Mouse (Mus musculus): ENCODE measurements around the gene Col4a2. TPM values are rescaled to one million over a fixed set of nuclear protein-coding genes. Genes with fewer than 3 reads are reported as not detected.

Col4a2 gene
- polyA plus RNA-seq, 1 experiment, result 77.1 TPM

GRCm38 (mm10) chr8:11430688-11431087, 118.1 kb downstream of the Col4a2 start:
- TF ChIP-seq CTCF (IDR thresholded peaks at IDR 0.05; ENCODE audit: borderline replicate concordance, extremely low read depth, insufficient read depth, insufficient read length) (peak; percentile 53; the same call in 1 of the 2 replicates), POLR2A (IDR thresholded peaks at IDR 0.05; ENCODE audit: borderline replicate concordance, extremely low read depth, insufficient read depth, insufficient read length, poor library complexity, severe bottlenecking) (no peak)
- no peak for DNase-seq (ENCODE audit: low read depth)

DNA sequence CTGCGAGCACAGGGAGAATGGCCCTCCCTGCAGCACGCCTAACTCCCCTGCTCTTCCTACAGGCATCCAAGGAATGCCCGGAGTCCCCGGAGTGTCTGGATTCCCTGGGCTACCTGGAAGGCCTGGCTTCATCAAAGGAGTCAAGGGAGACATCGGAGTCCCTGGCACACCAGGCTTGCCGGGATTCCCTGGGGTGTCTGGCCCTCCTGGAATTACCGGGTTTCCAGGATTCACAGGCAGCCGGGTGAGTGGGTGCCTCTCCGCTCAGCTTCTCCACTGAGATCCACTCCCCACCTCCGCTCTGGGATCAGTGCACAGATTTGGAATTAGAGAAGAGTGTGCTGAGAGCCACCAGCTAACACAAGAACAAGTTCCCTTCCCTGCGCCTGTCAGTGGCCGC, 125.3 kb downstream of the Col4a2 start:
- no peak for DNase-seq (ENCODE audit: low read depth)
- TF ChIP-seq CTCF (IDR thresholded peaks at IDR 0.05; ENCODE audit: borderline replicate concordance, extremely low read depth, insufficient read depth, insufficient read length) (no peak), POLR2A (IDR thresholded peaks at IDR 0.05; ENCODE audit: borderline replicate concordance, extremely low read depth, insufficient read depth, insufficient read length, poor library complexity, severe bottlenecking) (no peak)

DNA sequence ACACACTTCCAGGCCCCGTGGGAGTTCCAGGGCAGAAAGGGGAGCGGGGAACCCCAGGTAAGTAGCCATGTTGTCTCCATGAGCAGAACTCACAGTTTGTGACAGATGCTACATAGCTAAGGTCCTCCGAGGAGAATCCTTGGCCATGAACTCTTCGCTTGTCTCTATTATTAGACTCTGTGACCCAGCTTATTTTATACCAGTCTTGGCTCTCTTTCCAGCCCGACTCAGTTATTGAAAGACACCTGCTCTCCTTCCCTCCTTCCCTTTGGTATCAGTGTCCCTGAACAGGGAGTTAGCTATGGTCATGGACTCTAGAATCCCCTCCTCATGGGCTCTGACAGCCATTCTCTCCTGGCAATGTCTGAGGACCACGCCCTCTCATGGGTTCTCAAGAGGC, 128.7 kb downstream of the Col4a2 start:
- DNase-seq (ENCODE audit: low read depth), result no peak
- no peak for TF ChIP-seq POLR2A (IDR thresholded peaks at IDR 0.05; ENCODE audit: borderline replicate concordance, extremely low read depth, insufficient read depth, insufficient read length, poor library complexity, severe bottlenecking)
- TF ChIP-seq CTCF (IDR thresholded peaks at IDR 0.05; ENCODE audit: borderline replicate concordance, extremely low read depth, insufficient read depth, insufficient read length), result no peak

DNA sequence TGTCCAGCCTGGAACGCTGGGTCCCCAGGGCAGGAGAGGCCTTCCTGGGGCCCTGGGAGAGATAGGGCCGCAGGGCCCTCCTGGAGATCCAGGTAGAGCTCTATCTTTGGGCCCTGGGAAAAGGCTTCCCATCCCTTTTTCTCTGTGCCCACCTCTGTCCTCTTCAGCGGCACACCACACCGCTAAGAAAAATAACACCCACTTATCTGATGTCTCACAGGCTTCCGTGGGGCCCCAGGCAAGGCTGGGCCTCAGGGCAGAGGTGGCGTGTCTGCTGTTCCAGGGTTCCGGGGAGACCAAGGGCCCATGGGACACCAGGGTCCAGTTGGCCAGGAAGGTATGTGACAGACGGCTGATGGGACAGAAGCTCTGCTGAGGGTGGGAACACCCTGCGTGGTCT, 131.0 kb downstream of the Col4a2 start:
- TF ChIP-seq CTCF (IDR thresholded peaks at IDR 0.05; ENCODE audit: borderline replicate concordance, extremely low read depth, insufficient read depth, insufficient read length) (no peak), POLR2A (IDR thresholded peaks at IDR 0.05; ENCODE audit: borderline replicate concordance, extremely low read depth, insufficient read depth, insufficient read length, poor library complexity, severe bottlenecking) (no peak)
- no peak for DNase-seq (ENCODE audit: low read depth)

DNA sequence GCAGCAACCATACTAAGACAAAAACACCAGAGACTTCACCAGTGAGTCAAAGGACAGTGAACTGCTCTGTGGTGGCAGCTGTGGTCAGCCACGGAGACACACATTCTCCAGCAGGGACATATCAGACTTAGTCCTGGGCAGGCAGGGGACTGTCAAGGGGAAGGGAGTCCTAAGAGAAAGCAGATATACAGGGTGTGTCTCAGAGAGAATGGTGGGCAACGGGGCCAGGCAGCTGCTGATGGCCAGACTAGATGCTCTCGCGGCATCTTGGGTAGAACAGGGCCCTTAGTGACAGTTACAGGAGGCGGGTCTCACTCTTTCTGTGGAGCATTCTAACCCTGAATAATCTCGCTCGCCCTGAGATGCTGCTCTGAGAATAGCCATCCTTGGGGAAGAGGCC, 131.6 kb downstream of the Col4a2 start:
- no peak for TF ChIP-seq POLR2A (IDR thresholded peaks at IDR 0.05; ENCODE audit: borderline replicate concordance, extremely low read depth, insufficient read depth, insufficient read length, poor library complexity, severe bottlenecking)
- TF ChIP-seq CTCF (IDR thresholded peaks at IDR 0.05; ENCODE audit: borderline replicate concordance, extremely low read depth, insufficient read depth, insufficient read length), result no peak
- no peak for DNase-seq (ENCODE audit: low read depth)

DNA sequence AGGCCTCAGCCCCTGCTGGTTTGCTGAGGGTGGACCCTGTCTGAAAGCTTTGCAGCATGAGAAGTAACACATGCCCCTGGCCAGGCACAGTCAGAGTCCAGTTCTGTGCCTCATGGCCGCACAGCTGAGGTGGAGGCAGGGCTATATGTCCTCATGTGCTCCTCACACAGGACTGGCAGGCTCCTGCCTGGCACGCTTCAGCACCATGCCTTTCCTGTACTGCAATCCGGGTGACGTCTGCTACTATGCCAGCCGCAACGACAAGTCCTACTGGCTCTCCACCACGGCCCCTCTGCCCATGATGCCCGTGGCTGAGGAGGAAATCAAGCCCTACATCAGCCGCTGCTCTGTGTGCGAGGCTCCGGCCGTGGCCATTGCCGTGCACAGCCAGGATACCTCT, 133.2 kb downstream of the Col4a2 start:
- TF ChIP-seq POLR2A (IDR thresholded peaks at IDR 0.05; ENCODE audit: borderline replicate concordance, extremely low read depth, insufficient read depth, insufficient read length, poor library complexity, severe bottlenecking), result no peak
- no peak for TF ChIP-seq CTCF (IDR thresholded peaks at IDR 0.05; ENCODE audit: borderline replicate concordance, extremely low read depth, insufficient read depth, insufficient read length)
- DNase-seq (ENCODE audit: low read depth), result no peak

DNA sequence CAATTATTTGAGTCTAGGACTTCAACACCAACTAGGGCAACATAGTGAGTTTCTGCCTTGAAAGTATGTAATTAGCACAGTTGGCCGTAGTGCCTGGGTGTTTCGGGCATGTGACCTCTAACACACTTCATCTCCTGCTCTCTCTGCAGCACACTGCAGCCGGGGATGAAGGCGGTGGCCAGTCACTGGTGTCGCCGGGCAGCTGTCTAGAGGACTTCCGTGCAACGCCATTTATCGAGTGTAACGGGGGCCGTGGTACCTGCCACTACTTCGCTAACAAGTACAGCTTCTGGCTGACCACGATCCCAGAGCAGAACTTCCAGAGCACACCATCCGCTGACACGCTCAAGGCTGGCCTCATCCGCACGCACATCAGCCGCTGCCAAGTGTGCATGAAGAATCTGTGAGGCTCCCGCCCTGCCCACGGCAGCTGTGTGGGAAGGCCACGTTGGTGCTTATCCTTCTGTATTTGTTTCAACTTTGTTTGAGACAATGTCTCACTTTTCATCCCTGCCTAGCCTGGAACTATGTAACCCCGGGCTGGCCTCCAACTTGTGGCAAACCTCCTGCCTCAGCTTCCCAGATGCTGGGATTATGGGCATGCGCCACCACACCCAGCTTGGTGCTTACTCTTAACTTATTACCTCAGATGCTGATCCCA, 135.4 kb downstream of the Col4a2 start:
- no peak for TF ChIP-seq CTCF (IDR thresholded peaks at IDR 0.05; ENCODE audit: borderline replicate concordance, extremely low read depth, insufficient read depth, insufficient read length)
- TF ChIP-seq POLR2A (IDR thresholded peaks at IDR 0.05; ENCODE audit: borderline replicate concordance, extremely low read depth, insufficient read depth, insufficient read length, poor library complexity, severe bottlenecking), result no peak
- DNase-seq (ENCODE audit: low read depth), result no peak

GRCm38 (mm10) chr8:11450184-11451113, 137.8 kb downstream of the Col4a2 start:
- DNase-seq (ENCODE audit: low read depth), result peak; percentile 67
- TF ChIP-seq CTCF (IDR thresholded peaks at IDR 0.05; ENCODE audit: borderline replicate concordance, extremely low read depth, insufficient read depth, insufficient read length), result peak; percentile 59; the same call in 1 of the 2 replicates
- no peak for TF ChIP-seq POLR2A (IDR thresholded peaks at IDR 0.05; ENCODE audit: borderline replicate concordance, extremely low read depth, insufficient read depth, insufficient read length, poor library complexity, severe bottlenecking)

DNA sequence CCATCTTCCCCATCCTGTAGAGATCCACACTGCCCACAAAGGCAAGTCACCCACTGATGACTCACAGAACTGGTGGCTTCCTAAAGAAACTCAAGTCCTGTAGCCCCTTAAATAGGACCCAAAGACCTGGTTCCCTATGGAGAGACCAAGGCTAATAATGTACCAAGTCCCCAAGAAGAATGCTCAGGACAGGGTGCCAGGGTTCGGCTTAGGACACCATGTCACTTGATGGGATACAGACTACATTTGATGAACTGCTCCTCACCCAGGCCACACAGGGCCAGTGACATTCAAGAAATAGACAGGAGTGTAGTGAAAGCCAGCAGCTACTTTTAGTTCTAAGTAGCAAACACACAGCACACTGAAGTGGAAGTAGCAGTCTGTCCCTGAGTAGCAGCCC, 139.5 kb downstream of the Col4a2 start:
- no peak for DNase-seq (ENCODE audit: low read depth)
- no peak for TF ChIP-seq POLR2A (IDR thresholded peaks at IDR 0.05; ENCODE audit: borderline replicate concordance, extremely low read depth, insufficient read depth, insufficient read length, poor library complexity, severe bottlenecking)
- no peak for TF ChIP-seq CTCF (IDR thresholded peaks at IDR 0.05; ENCODE audit: borderline replicate concordance, extremely low read depth, insufficient read depth, insufficient read length)

DNA sequence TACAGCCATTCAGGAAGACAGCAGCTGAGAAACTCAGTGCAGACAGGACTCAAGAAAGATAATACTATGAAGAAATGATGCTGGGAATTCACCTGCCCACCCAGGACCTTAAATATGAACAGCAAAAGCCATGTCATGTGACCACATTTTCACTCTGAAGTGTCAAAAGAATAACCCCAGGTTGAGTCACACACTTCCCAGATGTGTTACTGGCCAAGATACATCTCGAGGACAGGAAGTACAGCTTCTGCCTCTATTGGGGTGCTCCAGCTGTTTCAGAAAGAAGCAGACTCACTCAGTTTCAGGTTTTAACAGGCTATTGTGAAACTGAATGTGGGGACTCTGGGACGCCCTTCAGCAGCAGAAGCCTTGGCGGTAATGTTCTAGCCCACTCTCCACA, 140.0 kb downstream of the Col4a2 start:
- TF ChIP-seq CTCF (IDR thresholded peaks at IDR 0.05; ENCODE audit: borderline replicate concordance, extremely low read depth, insufficient read depth, insufficient read length) (no peak), POLR2A (IDR thresholded peaks at IDR 0.05; ENCODE audit: borderline replicate concordance, extremely low read depth, insufficient read depth, insufficient read length, poor library complexity, severe bottlenecking) (no peak)
- no peak for DNase-seq (ENCODE audit: low read depth)

GRCm38 (mm10) chr8:11452974-11453373, 140.4 kb downstream of the Col4a2 start:
- TF ChIP-seq POLR2A (IDR thresholded peaks at IDR 0.05; ENCODE audit: borderline replicate concordance, extremely low read depth, insufficient read depth, insufficient read length, poor library complexity, severe bottlenecking) (no peak), CTCF (IDR thresholded peaks at IDR 0.05; ENCODE audit: borderline replicate concordance, extremely low read depth, insufficient read depth, insufficient read length) (no peak)
- DNase-seq (ENCODE audit: low read depth), result peak; percentile 68

All from brain, embryonic 14.5 days (tissue).